Mouse (Mus musculus) E14TG2a.4 (cell line): ENCODE measurements around the gene Rfx3.

ENCODE experiments used
- CTCF ChIP-seq: conservative IDR thresholded peaks from 2 replicates; pipeline ENCODE4 v1.5.1; 2014; ENCODE audit warnings: low read length
- NANOG ChIP-seq: IDR thresholded peaks from 2 replicates; pipeline ENCODE4 v1.6.1; 2014; ENCODE audit warnings: borderline replicate concordance, low read length, mixed read lengths
- POU5F1 ChIP-seq: IDR thresholded peaks from 2 replicates; pipeline ENCODE4 v1.6.1; 2014; ENCODE audit warnings: low read length, borderline replicate concordance

DNA sequence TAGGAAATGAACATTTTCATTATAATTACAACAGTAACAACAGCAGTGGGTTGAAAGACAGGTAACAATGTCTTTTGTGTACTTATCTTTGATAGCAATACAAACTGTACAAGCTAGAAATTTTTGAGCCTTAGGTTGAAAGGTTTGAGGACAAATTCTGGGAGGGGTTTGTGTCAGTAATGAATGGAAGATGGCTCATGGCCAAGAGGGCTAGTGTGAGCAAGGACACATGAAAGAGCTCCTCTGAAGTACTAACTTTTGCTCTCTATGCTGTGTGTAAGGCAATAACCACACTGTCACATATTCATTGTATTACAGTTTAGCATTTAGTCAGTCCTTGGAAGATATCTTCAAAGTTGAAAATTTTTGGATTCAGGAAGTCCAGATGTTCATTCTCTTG is 193.3 kb downstream of the Rfx3 start:
- TF ChIP-seq CTCF (no peak), NANOG (no peak), POU5F1 (no peak)
